Mouse (Mus musculus): ENCODE measurements at regions not wholly inside any gene's neighbourhood (a gene's known extent, or its start where the extent isn't known, plus 50 kb on each side); places are given as distances from the start of the nearest gene placed in this dataset.

GRCm38 (mm10) chr11:45176971-45177370 is 559.9 kb downstream of the Ebf1 start:
- no peak for DNase-seq

- no peak for DNase-seq
These were observed 560.9 kb downstream of the Ebf1 start for GRCm38 (mm10) chr11:45178036-45178435.

- no peak for DNase-seq
These were observed 561.9 kb downstream of the Ebf1 start for GRCm38 (mm10) chr11:45179019-45179418.

GRCm38 (mm10) chr11:45190601-45191370 is 573.7 kb downstream of the Ebf1 start:
- DNase-seq = no peak

GRCm38 (mm10) chr11:45191392-45192189 is 574.5 kb downstream of the Ebf1 start:
- DNase-seq = no peak

GRCm38 (mm10) chr11:45193319-45193718 is 576.2 kb downstream of the Ebf1 start:
- DNase-seq = no peak

- no peak for DNase-seq
These were observed 582.4 kb downstream of the Ebf1 start for GRCm38 (mm10) chr11:45199520-45199919.

- no peak for DNase-seq
These were observed 583.7 kb downstream of the Ebf1 start for GRCm38 (mm10) chr11:45200714-45201405.

GRCm38 (mm10) chr11:45203446-45203845 is 586.3 kb downstream of the Ebf1 start:
- DNase-seq = no peak

- no peak for DNase-seq
These were observed 589.8 kb downstream of the Ebf1 start for GRCm38 (mm10) chr11:45206611-45207525.

GRCm38 (mm10) chr11:45214096-45214495 is 597.0 kb downstream of the Ebf1 start:
- no peak for DNase-seq

- DNase-seq = no peak
These were observed 599.9 kb downstream of the Ebf1 start for GRCm38 (mm10) chr11:45216942-45217474.

GRCm38 (mm10) chr11:45219239-45219638 is 602.1 kb downstream of the Ebf1 start:
- no peak for DNase-seq

- no peak for DNase-seq
These were observed 604.9 kb downstream of the Ebf1 start for GRCm38 (mm10) chr11:45222021-45222420.

GRCm38 (mm10) chr11:45235476-45236412 is 616.1 kb upstream of the Clint1 start:
- DNase-seq = no peak

- no peak for DNase-seq
These were observed 614.8 kb upstream of the Clint1 start for GRCm38 (mm10) chr11:45237056-45237455.

- DNase-seq = no peak
These were observed 612.8 kb upstream of the Clint1 start for GRCm38 (mm10) chr11:45239044-45239443.

- no peak for DNase-seq
These were observed 611.4 kb upstream of the Clint1 start for GRCm38 (mm10) chr11:45240419-45240818.

- no peak for DNase-seq
These were observed 610.2 kb upstream of the Clint1 start for GRCm38 (mm10) chr11:45241671-45242070.

- no peak for DNase-seq
These were observed 607.1 kb upstream of the Clint1 start for GRCm38 (mm10) chr11:45244796-45245195.

GRCm38 (mm10) chr11:45256019-45256418 is 595.8 kb upstream of the Clint1 start:
- no peak for DNase-seq
